Mouse (Mus musculus) lung, adult 2 months (tissue): ENCODE data around the gene Dnajb5. TPM values are rescaled to one million over a fixed set of nuclear protein-coding genes. Genes with fewer than 3 reads are reported as not detected.
A peak's percentile ranks its signal among the peaks of the same experiment; 100 is the strongest.

Experiments
- DNase-seq: peaks from one replicate; pipeline ENCODE4 v3.0.0; 2022
- H3K4me1 ChIP-seq: fragments of 200-500 bp; 2 replicates; pipeline ENCODE4 v1.6.1; 2011; ENCODE audit warnings: low read length; ENCODE audit not compliant: control insufficient read depth, insufficient read depth
- H3K4me3 ChIP-seq: fragments of 200-500 bp; replicated peaks from 2 replicates; pipeline ENCODE3; 2011; ENCODE audit warnings: low read depth, mild to moderate bottlenecking, control low read depth, low read length; ENCODE audit errors: extremely low read depth
- CTCF ChIP-seq: fragments of 200-500 bp; IDR thresholded peaks from 2 replicates; pipeline ENCODE4 v1.5.1; 2011; ENCODE audit warnings: mild to moderate bottlenecking, low read length, control low read depth; ENCODE audit not compliant: insufficient read depth
- POLR2A ChIP-seq: fragments of 200-500 bp; IDR thresholded peaks from 2 replicates; pipeline ENCODE4 v1.6.1; 2011; ENCODE audit warnings: low read depth, mild to moderate bottlenecking, control low read depth, low read length, borderline replicate concordance; ENCODE audit errors: extremely low read depth
- WGBS: fragments of 180-500 bp; shearing (Covaris S2); methylation state at CpG from one replicate; pipeline ENCODE4 v1.1.7; 2018; 5-methylcytosine and 5-hydroxymethylcytosine counted together
- polyA plus RNA-seq: library from polyadenylated mRNA; depleted of rRNA; stranded (reverse); fragments of >200 nt; gene quantifications from 2 replicates; pipeline ENCODE4 v1.2.3, GENCODE M21; 2012; rRNA removed

Gene Dnajb5
- polyA plus RNA-seq, 1 experiment, result 22.1 TPM

GRCm38 (mm10) chr4:42998022-42998421 lies 48.4 kb downstream of the Dnajb5 start:
- Histone ChIP-seq H3K4me1 (peaks cover 15% of the 10 kb centered on the region), H3K4me3 (no peak overlapping the region)
- TF ChIP-seq POLR2A, result no peak
- TF ChIP-seq CTCF, result no peak
- no peak for DNase-seq
- WGBS, result 24% methylated on average over 2 of the region's 2 CpGs

- TF ChIP-seq CTCF, result no peak
- TF ChIP-seq POLR2A, result peak; percentile 52; the same call in 1 of the 2 replicates
Observed at GRCm38 (mm10) chr4:42999451-43000140, 50.0 kb downstream of the Dnajb5 start.

GRCm38 (mm10) chr4:43000141-43000986 lies 50.8 kb downstream of the Dnajb5 start, which contains the start of gene Vcp:
Gene Vcp, minus strand, starts transcription at chr4:43000507.
- under 1% methylated on average over 54 of the region's 56 CpGs for WGBS
- H3K4me1 ChIP-seq, result peaks cover 15% of the 10 kb centered on the region
- DNase-seq, result peak; percentile 98
- H3K4me3 ChIP-seq, result peak within 1 kb of the TSS; percentile 100

More at GRCm38 (mm10) chr4:42999451-43000140, 50.0 kb downstream of the Dnajb5 start:
- WGBS, result under 1% methylated on average over 51 of the region's 51 CpGs
- H3K4me3 ChIP-seq, result peak overlapping the region; percentile 100
- peaks cover 15% of the 10 kb centered on the region for H3K4me1 ChIP-seq
- DNase-seq, result peak; percentile 74

- no peak overlapping the region for H3K4me3 ChIP-seq
- TF ChIP-seq CTCF (no peak), POLR2A (no peak)
- WGBS, result 88% methylated on average over 2 of the region's 2 CpGs
- DNase-seq, result no peak
- H3K4me1 ChIP-seq, result peaks cover 15% of the 10 kb centered on the region
Observed at GRCm38 (mm10) chr4:43001272-43001671, 51.7 kb downstream of the Dnajb5 start.

GRCm38 (mm10) chr4:43002756-43003439 lies 53.3 kb downstream of the Dnajb5 start:
- H3K4me1 ChIP-seq, result peaks cover 10% of the 10 kb centered on the region
- no peak overlapping the region for H3K4me3 ChIP-seq
- no peak for DNase-seq
- 72% methylated on average over 12 of the region's 12 CpGs for WGBS
- TF ChIP-seq CTCF (no peak), POLR2A (no peak)

- H3K4me3 ChIP-seq, result no peak overlapping the region
- 98% methylated on average over 3 of the region's 3 CpGs for WGBS
Observed at GRCm38 (mm10) chr4:43004951-43005350, 55.3 kb downstream of the Dnajb5 start.

GRCm38 (mm10) chr4:43005765-43006164 lies 56.2 kb downstream of the Dnajb5 start:
- no peak overlapping the region for H3K4me3 ChIP-seq
- DNase-seq, result no peak
- 52% methylated on average over 2 of the region's 2 CpGs for WGBS
- TF ChIP-seq POLR2A (no peak), CTCF (no peak)
- no peaks in the 10 kb centered on the region; the same call in 1 of the 2 replicates for H3K4me1 ChIP-seq

More at GRCm38 (mm10) chr4:43004951-43005350, 55.3 kb downstream of the Dnajb5 start:
- no peak for DNase-seq
- no peak for TF ChIP-seq POLR2A
- TF ChIP-seq CTCF, result no peak
- H3K4me1 ChIP-seq, result no peaks in the 10 kb centered on the region; the same call in 1 of the 2 replicates

Other genes with a start within 250 kb of the Dnajb5 start
- 0.27 TPM in 1 of 2 replicates, not detected in the other for gene 4930578G10Rik, start 214.3 kb upstream of the Dnajb5 start, polyA plus RNA-seq
- 14.3 and 16.4 TPM in 2 replicates for gene Ccl19, start 193.2 kb upstream of the Dnajb5 start, polyA plus RNA-seq
- gene Ccl21a, start 175.8 kb upstream of the Dnajb5 start, polyA plus RNA-seq, result 103 and 113 TPM in 2 replicates
- gene Fam205a1, start 95.9 kb upstream of the Dnajb5 start, polyA plus RNA-seq, result not detected in 2 replicates
- gene Gm12394, start 93.0 kb upstream of the Dnajb5 start, polyA plus RNA-seq, result not detected in 2 replicates
- gene Fam205c, start 75.6 kb upstream of the Dnajb5 start, polyA plus RNA-seq, result not detected in 2 replicates
- gene Phf24, start 33.2 kb upstream of the Dnajb5 start, polyA plus RNA-seq, result 7.6 and 10.3 TPM in 2 replicates
- not detected in 2 replicates for gene 1700022I11Rik, start 19.8 kb downstream of the Dnajb5 start, polyA plus RNA-seq
- 118 and 146 TPM in 2 replicates for gene Vcp, start 50.7 kb downstream of the Dnajb5 start, polyA plus RNA-seq
- 9.1 and 12.8 TPM in 2 replicates for gene Fancg, start 60.7 kb downstream of the Dnajb5 start, polyA plus RNA-seq
- 15.9 and 23.3 TPM in 2 replicates for gene Pigo, start 76.0 kb downstream of the Dnajb5 start, polyA plus RNA-seq
- 44.9 and 56.6 TPM in 2 replicates for gene Stoml2, start 81.9 kb downstream of the Dnajb5 start, polyA plus RNA-seq
- 17.5 and 24.9 TPM in 2 replicates for gene Fam214b, start 96.4 kb downstream of the Dnajb5 start, polyA plus RNA-seq
- gene Unc13b, start 109.1 kb downstream of the Dnajb5 start, polyA plus RNA-seq, result 16.3 and 20.0 TPM in 2 replicates